Mouse (Mus musculus) forebrain, embryonic 16.5 days (tissue): ENCODE measurements around the gene Fam20c. TPM values are rescaled to one million over a fixed set of nuclear protein-coding genes. Genes with fewer than 3 reads are reported as not detected.

Experiments used
- ATAC-seq: fragments of 200-750 bp; cut with Nextera tagmentation; 2 replicates; pipeline ENCODE4 v1.8.0; 2017; ENCODE audit warnings: mild to moderate bottlenecking, moderate library complexity
- H3K27ac ChIP-seq: fragments of 300-500 bp; sonication (generic); 2 replicates; pipeline ENCODE4 v1.5.1; 2014; ENCODE audit warnings: low read length, control low read depth
- H3K27me3 ChIP-seq: fragments of 300-500 bp; sonication (generic); replicated peaks from 2 replicates; pipeline ENCODE4 v1.6.1; 2014; ENCODE audit warnings: low read length; ENCODE audit not compliant: control insufficient read depth, insufficient read depth
- H3K36me3 ChIP-seq: fragments of 300-500 bp; sonication (generic); 2 replicates; pipeline ENCODE4 v1.6.1; 2014; ENCODE audit not compliant: control insufficient read depth, insufficient read depth
- H3K4me1 ChIP-seq: fragments of 300-500 bp; sonication (generic); replicated peaks from 2 replicates; pipeline ENCODE4 v1.6.1; 2014; ENCODE audit warnings: low read length; ENCODE audit not compliant: control insufficient read depth, insufficient read depth
- H3K4me2 ChIP-seq: fragments of 300-500 bp; sonication (generic); 2 replicates; pipeline ENCODE4 v1.6.1; 2014; ENCODE audit warnings: mild to moderate bottlenecking, low read length, control low read depth
- H3K4me3 ChIP-seq: fragments of 300-500 bp; sonication (generic); replicated peaks from 2 replicates; pipeline ENCODE4 v1.5.1; 2014; ENCODE audit warnings: mild to moderate bottlenecking, low read length, control low read depth
- H3K9ac ChIP-seq: fragments of 300-500 bp; sonication (generic); replicated peaks from 2 replicates; pipeline ENCODE4 v1.6.1; 2014; ENCODE audit warnings: low read depth, low read length, control low read depth
- H3K9me3 ChIP-seq: fragments of 300-500 bp; sonication (generic); 2 replicates; pipeline ENCODE4 v1.6.1; 2016; ENCODE audit warnings: low read length; ENCODE audit not compliant: control insufficient read depth
- WGBS: fragments of 180-500 bp; shearing (Covaris S2); extraction: QIAGEN DNeasy Blood & Tissue Kit; methylation state at CpG from one replicate; pipeline ENCODE4 v1.1.7; 2014; 5-methylcytosine and 5-hydroxymethylcytosine counted together
- polyA plus RNA-seq: library from polyadenylated mRNA; unstranded; fragments of >200 nt; fragmentation: Nextera tagmentation; extraction: Ambion mirVana; gene quantifications from 2 replicates; pipeline ENCODE4 v1.2.1, GENCODE M21; 2015

Fam20c gene
- polyA plus RNA-seq, 1 experiment from 2014 or later, result 39.2 TPM

GRCm38 (mm10) chr5:138785986-138786515 is 31.7 kb downstream of the Fam20c start:
- H3K4me3 ChIP-seq, result no peak overlapping the region
- WGBS, result 86% methylated on average over 3 of the region's 3 CpGs
- no peak for ATAC-seq
- peaks cover 9% of the 10 kb centered on the region for H3K4me1 ChIP-seq
- H3K36me3 ChIP-seq, result no peaks in the 10 kb centered on the region
- no peaks in the 10 kb centered on the region for H3K9me3 ChIP-seq
- H3K4me2 ChIP-seq, result no peak overlapping the region
- H3K27ac ChIP-seq, result no peak overlapping the region
- no peak overlapping the region for H3K9ac ChIP-seq
- H3K27me3 ChIP-seq, result no peaks in the 10 kb centered on the region

- Histone ChIP-seq H3K36me3 (no peaks in the 10 kb centered on the region), H3K4me3 (no peak overlapping the region), H3K9me3 (no peaks in the 10 kb centered on the region), H3K4me2 (no peak overlapping the region), H3K9ac (no peak overlapping the region), H3K27me3 (no peaks in the 10 kb centered on the region), H3K27ac (no peak overlapping the region), H3K4me1 (peaks cover 6% of the 10 kb centered on the region)
- ATAC-seq, result no peak
- WGBS, result 91% methylated on average over 7 of the region's 7 CpGs
Measured at GRCm38 (mm10) chr5:138787648-138788047, 33.3 kb downstream of the Fam20c start.

- Histone ChIP-seq H3K9ac (no peak overlapping the region), H3K4me1 (no peaks in the 10 kb centered on the region), H3K27me3 (no peaks in the 10 kb centered on the region), H3K9me3 (no peaks in the 10 kb centered on the region), H3K27ac (no peak overlapping the region), H3K36me3 (peaks cover 3% of the 10 kb centered on the region; the same call in 1 of the 2 replicates), H3K4me2 (no peak overlapping the region), H3K4me3 (no peak overlapping the region)
- 45% methylated on average over 11 of the region's 11 CpGs for WGBS
- no peak for ATAC-seq
Measured at GRCm38 (mm10) chr5:138788481-138789211, 34.3 kb downstream of the Fam20c start.

GRCm38 (mm10) chr5:138790954-138791480 is 36.7 kb downstream of the Fam20c start:
- Histone ChIP-seq H3K27ac (no peak overlapping the region), H3K36me3 (peaks cover 21% of the 10 kb centered on the region), H3K4me2 (no peak overlapping the region), H3K9ac (no peak overlapping the region), H3K4me3 (no peak overlapping the region), H3K27me3 (no peaks in the 10 kb centered on the region), H3K9me3 (no peaks in the 10 kb centered on the region), H3K4me1 (no peaks in the 10 kb centered on the region)
- 89% methylated on average over 11 of the region's 11 CpGs for WGBS
- ATAC-seq, result no peak

- WGBS, result 74% methylated on average over 7 of the region's 7 CpGs
- Histone ChIP-seq H3K27ac (no peak overlapping the region), H3K9me3 (no peaks in the 10 kb centered on the region), H3K4me3 (no peak overlapping the region), H3K4me2 (no peak overlapping the region), H3K9ac (no peak overlapping the region), H3K4me1 (no peaks in the 10 kb centered on the region), H3K27me3 (no peaks in the 10 kb centered on the region), H3K36me3 (peaks cover 5% of the 10 kb centered on the region)
- ATAC-seq, result no peak
Measured at GRCm38 (mm10) chr5:138801588-138802116, 47.3 kb downstream of the Fam20c start.

- no peak overlapping the region for H3K4me2 ChIP-seq
- ATAC-seq, result 0 out of 2 replicates have a peak, but pooled peaks have one; percentile 47
- no peak overlapping the region for H3K27ac ChIP-seq
- H3K36me3 ChIP-seq, result peaks cover 24% of the 10 kb centered on the region
- no peaks in the 10 kb centered on the region for H3K4me1 ChIP-seq
- WGBS, result 61% methylated on average over 5 of the region's 5 CpGs
- no peaks in the 10 kb centered on the region for H3K27me3 ChIP-seq
- no peak overlapping the region for H3K9ac ChIP-seq
- H3K9me3 ChIP-seq, result no peaks in the 10 kb centered on the region
- H3K4me3 ChIP-seq, result no peak overlapping the region
Measured at GRCm38 (mm10) chr5:138804286-138804685, 50.0 kb downstream of the Fam20c start.

GRCm38 (mm10) chr5:138809767-138810166 is 55.5 kb downstream of the Fam20c start:
- Histone ChIP-seq H3K9ac (no peak overlapping the region), H3K27me3 (no peaks in the 10 kb centered on the region), H3K9me3 (no peaks in the 10 kb centered on the region), H3K36me3 (peaks cover 35% of the 10 kb centered on the region), H3K4me3 (no peak overlapping the region), H3K4me2 (no peak overlapping the region), H3K27ac (no peak overlapping the region), H3K4me1 (no peaks in the 10 kb centered on the region)
- 92% methylated on average over 6 of the region's 6 CpGs for WGBS
- ATAC-seq, result no peak

GRCm38 (mm10) chr5:138819780-138820179 is 65.5 kb downstream of the Fam20c start, which contains the start of gene Gm5294:
Gm5294 (plus strand) TSS chr5:138820080.
- 9% methylated on average over 21 of the region's 21 CpGs for WGBS
- Histone ChIP-seq H3K4me1 (peaks cover 7% of the 10 kb centered on the region), H3K9me3 (no peaks in the 10 kb centered on the region), H3K4me2 (peak within 1 kb of the TSS; percentile 30), H3K9ac (no peak within 1 kb of the TSS), H3K36me3 (no peaks in the 10 kb centered on the region), H3K27me3 (peaks cover 49% of the 10 kb centered on the region), H3K4me3 (peak within 1 kb of the TSS; percentile 19; the same call in 1 of the 2 replicates), H3K27ac (no peak within 1 kb of the TSS)
- ATAC-seq, result no peak

GRCm38 (mm10) chr5:138820717-138821332 is 66.5 kb downstream of the Fam20c start:
- peak overlapping the region; percentile 30 for H3K4me2 ChIP-seq
- WGBS, result 4% methylated on average over 39 of the region's 39 CpGs
- peak overlapping the region; percentile 19; the same call in 1 of the 2 replicates for H3K4me3 ChIP-seq
- ATAC-seq, result no peak
- H3K27me3 ChIP-seq, result peaks cover 49% of the 10 kb centered on the region
- H3K27ac ChIP-seq, result no peak overlapping the region
- no peaks in the 10 kb centered on the region for H3K36me3 ChIP-seq
- H3K9me3 ChIP-seq, result no peaks in the 10 kb centered on the region
- no peak overlapping the region for H3K9ac ChIP-seq
- H3K4me1 ChIP-seq, result peaks cover 7% of the 10 kb centered on the region
